Mouse (Mus musculus) neural tube, embryonic 15.5 days (tissue): ENCODE measurements around the gene Cct2. TPM values are rescaled to one million over a fixed set of nuclear protein-coding genes. Genes with fewer than 3 reads are reported as not detected.
"Not testable (repeated sequence)": the region's sequence is repeated elsewhere in the genome, so short reads cannot be mapped to it uniquely, and the experiment has no call there.

Experiments
- ATAC-seq: fragments of 200-750 bp; cut with Nextera tagmentation; 2 replicates; pipeline ENCODE4 v1.8.0; 2017; ENCODE audit warnings: mild to moderate bottlenecking, moderate TSS enrichment, moderate library complexity; ENCODE audit not compliant: low FRiP score
- H3K27ac ChIP-seq: fragments of 300-500 bp; sonication (generic); replicated peaks from 2 replicates; pipeline ENCODE4 v1.5.1; 2015; ENCODE audit warnings: mild to moderate bottlenecking, inconsistent platforms
- H3K27me3 ChIP-seq: fragments of 300-500 bp; sonication (generic); replicated peaks from 2 replicates; pipeline ENCODE4 v1.6.1; 2015; ENCODE audit warnings: inconsistent platforms
- H3K36me3 ChIP-seq: fragments of 300-500 bp; sonication (generic); 2 replicates; pipeline ENCODE4 v1.6.1; 2015; ENCODE audit warnings: inconsistent platforms
- H3K4me1 ChIP-seq: fragments of 300-500 bp; sonication (generic); 2 replicates; pipeline ENCODE4 v1.6.1; 2015; ENCODE audit warnings: inconsistent platforms
- H3K4me2 ChIP-seq: fragments of 300-500 bp; sonication (generic); 2 replicates; pipeline ENCODE4 v1.6.1; 2015; ENCODE audit warnings: inconsistent platforms, mild to moderate bottlenecking, moderate library complexity
- H3K4me3 ChIP-seq: fragments of 300-500 bp; sonication (generic); replicated peaks from 2 replicates; pipeline ENCODE4 v1.5.1; 2015; ENCODE audit warnings: mild to moderate bottlenecking, inconsistent platforms
- H3K9ac ChIP-seq: fragments of 300-500 bp; sonication (generic); replicated peaks from 2 replicates; pipeline ENCODE4 v1.6.1; 2015; ENCODE audit warnings: mild to moderate bottlenecking, inconsistent platforms
- H3K9me3 ChIP-seq: fragments of 300-500 bp; sonication (generic); replicated peaks from 2 replicates; pipeline ENCODE4 v1.6.1; 2016; ENCODE audit warnings: inconsistent platforms
- whole genome bisulfite sequencing: fragments of 180-500 bp; shearing (Covaris S2); methylation state at CpG from one replicate; pipeline ENCODE4 v1.1.7; 2015; ENCODE audit warnings: mixed read lengths; 5-methylcytosine and 5-hydroxymethylcytosine counted together
- polyA plus RNA-seq: library from polyadenylated mRNA; unstranded; fragments of >200 nt; fragmentation: Nextera tagmentation; extraction: Ambion mirVana; gene quantifications from 2 replicates; pipeline ENCODE4 v1.2.1, GENCODE M21; 2015

Cct2 gene
- polyA plus RNA-seq, 1 experiment from 2014 or later, result 247 TPM

GRCm38 (mm10) chr10:117049961-117050597 is 13.5 kb downstream of the Cct2 start:
- Histone ChIP-seq H3K27me3 (no peaks in the 10 kb centered on the region), H3K4me2 (no peak overlapping the region), H3K27ac (no peak overlapping the region), H3K4me1 (peaks cover 9% of the 10 kb centered on the region; the same call in 1 of the 2 replicates), H3K4me3 (no peak overlapping the region), H3K9me3 (no peaks in the 10 kb centered on the region), H3K36me3 (peaks cover 57% of the 10 kb centered on the region), H3K9ac (no peak overlapping the region)
- no peak for ATAC-seq
- 72% methylated on average over 4 of the region's 4 CpGs for WGBS

- no peak for ATAC-seq
- WGBS, result 74% methylated on average over 4 of the region's 4 CpGs
- H3K4me1 ChIP-seq, result peaks cover 9% of the 10 kb centered on the region; the same call in 1 of the 2 replicates
- no peak overlapping the region for H3K27ac ChIP-seq
- no peak overlapping the region for H3K4me2 ChIP-seq
- no peak overlapping the region for H3K9ac ChIP-seq
- peaks cover 48% of the 10 kb centered on the region for H3K36me3 ChIP-seq
- 0 out of 2 replicates have a peak, but pooled peaks cover 3% of the 10 kb centered on the region for H3K27me3 ChIP-seq
- H3K9me3 ChIP-seq, result no peaks in the 10 kb centered on the region
- H3K4me3 ChIP-seq, result no peak overlapping the region
These were observed 14.4 kb downstream of the Cct2 start for GRCm38 (mm10) chr10:117049253-117049652.

- ATAC-seq, result peak; percentile 53; the same call in 1 of the 2 replicates
- peak within 1 kb of the TSS; percentile 45 for H3K4me2 ChIP-seq
- 0 out of 2 replicates have a peak, but pooled peaks cover 3% of the 10 kb centered on the region for H3K27me3 ChIP-seq
- 0 out of 2 replicates have a peak within 1 kb of the TSS, but pooled peaks have one; percentile 5 for H3K4me3 ChIP-seq
- peaks cover 9% of the 10 kb centered on the region; the same call in 1 of the 2 replicates for H3K4me1 ChIP-seq
- H3K9ac ChIP-seq, result peak within 1 kb of the TSS; percentile 17; the same call in 1 of the 2 replicates
- H3K27ac ChIP-seq, result no peak within 1 kb of the TSS
- peaks cover 12% of the 10 kb centered on the region for H3K36me3 ChIP-seq
- no peaks in the 10 kb centered on the region for H3K9me3 ChIP-seq
- WGBS, result 35% methylated on average over 40 of the region's 40 CpGs
These were observed 18.2 kb downstream of the Cct2 start, which contains the start of gene Lrrc10 for GRCm38 (mm10) chr10:117045175-117046056. Gene Lrrc10 (plus strand): TSS chr10:117045341.

GRCm38 (mm10) chr10:117043497-117044166 is 20.0 kb downstream of the Cct2 start:
- H3K4me3 ChIP-seq, H3K27me3 ChIP-seq, H3K36me3 ChIP-seq, H3K9ac ChIP-seq, H3K9me3 ChIP-seq, ATAC-seq, H3K27ac ChIP-seq, H3K4me1 ChIP-seq: not testable (repeated sequence)
- 55% methylated on average over 15 of the region's 16 CpGs for WGBS
- 0 out of 2 replicates have a peak overlapping the region, but pooled peaks have one; percentile 5 for H3K4me2 ChIP-seq

- Histone ChIP-seq H3K9ac (no peak overlapping the region), H3K27me3 (0 out of 2 replicates have a peak, but pooled peaks cover 3% of the 10 kb centered on the region), H3K27ac (no peak overlapping the region), H3K4me2 (no peak overlapping the region), H3K4me3 (no peak overlapping the region), H3K36me3 (no peaks in the 10 kb centered on the region), H3K9me3 (no peaks in the 10 kb centered on the region), H3K4me1 (peaks cover 9% of the 10 kb centered on the region; the same call in 1 of the 2 replicates)
- ATAC-seq, result no peak
- WGBS, result 90% methylated on average over 14 of the region's 14 CpGs
These were observed 21.3 kb downstream of the Cct2 start for GRCm38 (mm10) chr10:117042295-117042694.

GRCm38 (mm10) chr10:117040355-117040754 is 23.3 kb downstream of the Cct2 start:
- Histone ChIP-seq H3K27me3 (0 out of 2 replicates have a peak, but pooled peaks cover 3% of the 10 kb centered on the region), H3K27ac (no peak overlapping the region), H3K9me3 (no peaks in the 10 kb centered on the region), H3K4me3 (no peak overlapping the region), H3K36me3 (no peaks in the 10 kb centered on the region), H3K9ac (no peak overlapping the region), H3K4me2 (no peak overlapping the region), H3K4me1 (peaks cover 2% of the 10 kb centered on the region; the same call in 1 of the 2 replicates)
- 81% methylated on average over 6 of the region's 6 CpGs for WGBS
- ATAC-seq, result no peak

GRCm38 (mm10) chr10:117033785-117034184 is 29.8 kb downstream of the Cct2 start:
- no peaks in the 10 kb centered on the region for H3K4me1 ChIP-seq
- H3K4me2 ChIP-seq, result no peak overlapping the region
- no peaks in the 10 kb centered on the region for H3K9me3 ChIP-seq
- no peaks in the 10 kb centered on the region for H3K36me3 ChIP-seq
- WGBS, result 34% methylated on average over 8 of the region's 8 CpGs
- H3K27me3 ChIP-seq, result no peaks in the 10 kb centered on the region
- no peak overlapping the region for H3K4me3 ChIP-seq
- no peak overlapping the region for H3K9ac ChIP-seq
- ATAC-seq, result no peak
- H3K27ac ChIP-seq, result no peak overlapping the region

- no peaks in the 10 kb centered on the region for H3K4me1 ChIP-seq
- no peak overlapping the region for H3K4me3 ChIP-seq
- ATAC-seq, result no peak
- H3K27ac ChIP-seq, result no peak overlapping the region
- 93% methylated on average over 3 of the region's 3 CpGs for WGBS
- H3K36me3 ChIP-seq, result no peaks in the 10 kb centered on the region
- no peaks in the 10 kb centered on the region for H3K27me3 ChIP-seq
- no peak overlapping the region for H3K4me2 ChIP-seq
- no peaks in the 10 kb centered on the region for H3K9me3 ChIP-seq
- H3K9ac ChIP-seq, result no peak overlapping the region
These were observed 32.5 kb downstream of the Cct2 start for GRCm38 (mm10) chr10:117031160-117031559.

GRCm38 (mm10) chr10:117026176-117026575 is 37.4 kb downstream of the Cct2 start:
- 88% methylated on average over 8 of the region's 8 CpGs for WGBS
- Histone ChIP-seq H3K27me3 (no peaks in the 10 kb centered on the region), H3K9me3 (no peaks in the 10 kb centered on the region), H3K9ac (no peak overlapping the region), H3K4me3 (no peak overlapping the region), H3K27ac (no peak overlapping the region), H3K36me3 (no peaks in the 10 kb centered on the region), H3K4me1 (0 out of 2 replicates have a peak, but pooled peaks cover 1% of the 10 kb centered on the region), H3K4me2 (no peak overlapping the region)
- no peak for ATAC-seq

- not testable (repeated sequence) for H3K9ac ChIP-seq, H3K9me3 ChIP-seq, ATAC-seq, H3K27ac ChIP-seq, H3K4me2 ChIP-seq, H3K27me3 ChIP-seq, H3K36me3 ChIP-seq, H3K4me3 ChIP-seq, H3K4me1 ChIP-seq
These were observed 37.8 kb downstream of the Cct2 start for GRCm38 (mm10) chr10:117025776-117026175.

- Histone ChIP-seq H3K9me3 (no peaks in the 10 kb centered on the region), H3K27ac (no peak overlapping the region), H3K9ac (no peak overlapping the region), H3K4me2 (0 out of 2 replicates have a peak overlapping the region, but pooled peaks have one; percentile 9), H3K4me1 (0 out of 2 replicates have a peak, but pooled peaks cover 3% of the 10 kb centered on the region), H3K27me3 (no peaks in the 10 kb centered on the region), H3K4me3 (no peak overlapping the region), H3K36me3 (no peaks in the 10 kb centered on the region)
- ATAC-seq, result no peak
- WGBS, result 65% methylated on average over 16 of the region's 16 CpGs
These were observed 39.9 kb downstream of the Cct2 start for GRCm38 (mm10) chr10:117023693-117024092.
